Mouse (Mus musculus) T-helper 1 cell (primary cell): ENCODE measurements around the gene Fam189b.
"Not testable (repeated sequence)": the region's sequence is repeated elsewhere in the genome, so short reads cannot be mapped to it uniquely, and the experiment has no call there.

Source experiments
- in situ Hi-C: fragments of 300-600 bp; cut with MboI, MseI; formaldehyde crosslinking; loops from one replicate; pipeline ENCODE4 v1.15.1; 2025; ENCODE audit warnings: high pct_unique_total_duplicates

Gene Fam189b

GRCm38 (mm10) chr3:89183058-89183958 is at the start of gene Fam189b:
Fam189b (plus strand) TSS chr3:89183143.
- in situ Hi-C loops = no loop called here

GRCm38 (mm10) chr3:89133752-89134151 is 49.2 kb upstream of the Fam189b start:
- in situ Hi-C loops = no loop called here

GRCm38 (mm10) chr3:89135958-89136357 is 47.0 kb upstream of the Fam189b start, which contains the start of gene Pklr:
Pklr (plus strand) TSS chr3:89136142.
- in situ Hi-C loops = no loop called here

- in situ Hi-C loops = no loop called here
These were observed 46.6 kb upstream of the Fam189b start for GRCm38 (mm10) chr3:89136365-89136764.

- in situ Hi-C loops = no loop called here
These were observed 38.1 kb upstream of the Fam189b start for GRCm38 (mm10) chr3:89144821-89145220.

GRCm38 (mm10) chr3:89145566-89145965 is 37.4 kb upstream of the Fam189b start:
- in situ Hi-C loops = no loop called here

GRCm38 (mm10) chr3:89147101-89147978 is 35.6 kb upstream of the Fam189b start:
- in situ Hi-C loops = no loop called here

- in situ Hi-C loops = no loop called here
These were observed 35.0 kb upstream of the Fam189b start for GRCm38 (mm10) chr3:89147979-89148311.

GRCm38 (mm10) chr3:89148567-89148966 is 34.4 kb upstream of the Fam189b start:
- in situ Hi-C loops = no loop called here

GRCm38 (mm10) chr3:89152084-89152835 is 30.7 kb upstream of the Fam189b start:
- in situ Hi-C loops = no loop called here

- in situ Hi-C loops = no loop called here
These were observed 26.0 kb upstream of the Fam189b start for GRCm38 (mm10) chr3:89156951-89157350.

GRCm38 (mm10) chr3:89158651-89159050 is 24.3 kb upstream of the Fam189b start:
- in situ Hi-C loops = no loop called here

GRCm38 (mm10) chr3:89159211-89159610 is 23.7 kb upstream of the Fam189b start:
- in situ Hi-C loops = no loop called here

GRCm38 (mm10) chr3:89159616-89160344 is 23.2 kb upstream of the Fam189b start, which contains the start of gene Hcn3:
Hcn3 (minus strand) TSS chr3:89160196.
- in situ Hi-C loops = no loop called here

- in situ Hi-C loops = not testable (repeated sequence)
These were observed 21.7 kb upstream of the Fam189b start for GRCm38 (mm10) chr3:89161207-89161606.

- in situ Hi-C loops = no loop called here
These were observed 21.2 kb upstream of the Fam189b start for GRCm38 (mm10) chr3:89161786-89162185.

- in situ Hi-C loops = no loop called here
These were observed 19.8 kb upstream of the Fam189b start for GRCm38 (mm10) chr3:89163123-89163522.

GRCm38 (mm10) chr3:89163643-89164245 is 19.2 kb upstream of the Fam189b start:
- in situ Hi-C loops = no loop called here

GRCm38 (mm10) chr3:89164506-89165267 is 18.3 kb upstream of the Fam189b start, which contains the start of gene Clk2:
Clk2 (plus strand) TSS chr3:89164795.
- in situ Hi-C loops = no loop called here
